Mouse (Mus musculus) liver (tissue): ENCODE measurements around the gene Per1.
"Not testable (repeated sequence)": the region's sequence is repeated elsewhere in the genome, so short reads cannot be mapped to it uniquely, and the experiment has no call there.

Experiments
- DNase-seq: peaks from one replicate; pipeline ENCODE4 v3.0.0-alpha.2; 2020; ENCODE audit warnings: mixed read lengths

The Per1 gene

DNA sequence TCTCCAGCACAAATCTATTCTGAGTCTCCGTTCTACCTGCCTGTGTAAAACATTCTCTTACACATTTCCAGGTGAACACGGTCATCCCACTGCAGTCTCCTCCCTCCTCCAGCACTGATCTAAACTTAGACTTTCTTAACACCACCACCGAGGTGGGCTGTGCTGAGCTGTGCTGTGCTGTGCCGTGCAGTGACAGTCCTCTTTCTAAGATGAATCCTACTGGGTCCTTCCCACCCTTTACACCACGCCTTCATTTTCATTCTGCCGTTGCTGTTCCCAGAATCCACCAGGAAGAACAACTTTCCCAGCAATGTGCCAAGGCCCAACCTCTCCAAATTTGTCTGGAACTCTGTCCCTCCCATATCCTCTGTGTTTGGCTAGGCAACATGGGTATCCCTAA, 8.6 kb upstream of the Per1 start:
- no peak for DNase-seq

- DNase-seq = peak; percentile 32
Observed at GRCm38 (mm10) chr11:69087082-69087481, 7.9 kb upstream of the Per1 start.

DNA sequence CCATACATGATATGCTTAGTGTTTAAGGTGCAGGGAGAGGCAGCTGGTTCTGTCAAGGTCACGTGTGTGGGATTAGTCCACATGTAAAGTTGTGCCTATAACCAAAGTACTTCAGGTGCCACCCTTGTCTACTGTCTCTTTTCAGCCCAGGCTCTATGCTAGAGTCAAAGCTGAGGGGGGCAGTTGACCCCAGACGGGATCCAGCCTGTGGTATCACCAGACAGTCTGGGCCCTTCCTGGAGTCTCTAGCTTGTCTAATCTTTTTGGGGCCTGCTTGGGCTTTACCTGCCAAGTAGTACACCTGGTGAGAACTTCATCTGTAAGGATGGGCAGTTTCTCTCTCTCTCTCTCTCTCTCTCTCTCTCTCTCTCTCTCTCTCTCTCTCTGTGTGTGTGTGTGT, 7.4 kb upstream of the Per1 start:
- no peak for DNase-seq

- DNase-seq = peak; percentile 89
Observed at GRCm38 (mm10) chr11:69088103-69088855, 6.7 kb upstream of the Per1 start, which contains the start of gene Vamp2. Vamp2 (plus strand) TSS chr11:69088490.

- peak; percentile 74 for DNase-seq
Observed at GRCm38 (mm10) chr11:69088856-69089615, 6.0 kb upstream of the Per1 start.

- DNase-seq = no peak
Observed at GRCm38 (mm10) chr11:69089616-69090290, 5.3 kb upstream of the Per1 start.

GRCm38 (mm10) chr11:69090367-69090766, 4.7 kb upstream of the Per1 start:
- DNase-seq = no peak

- DNase-seq = no peak
Observed at GRCm38 (mm10) chr11:69091566-69092385, 3.2 kb upstream of the Per1 start.

- peak; percentile 88 for DNase-seq
Observed at GRCm38 (mm10) chr11:69092386-69092751, 2.6 kb upstream of the Per1 start.

DNA sequence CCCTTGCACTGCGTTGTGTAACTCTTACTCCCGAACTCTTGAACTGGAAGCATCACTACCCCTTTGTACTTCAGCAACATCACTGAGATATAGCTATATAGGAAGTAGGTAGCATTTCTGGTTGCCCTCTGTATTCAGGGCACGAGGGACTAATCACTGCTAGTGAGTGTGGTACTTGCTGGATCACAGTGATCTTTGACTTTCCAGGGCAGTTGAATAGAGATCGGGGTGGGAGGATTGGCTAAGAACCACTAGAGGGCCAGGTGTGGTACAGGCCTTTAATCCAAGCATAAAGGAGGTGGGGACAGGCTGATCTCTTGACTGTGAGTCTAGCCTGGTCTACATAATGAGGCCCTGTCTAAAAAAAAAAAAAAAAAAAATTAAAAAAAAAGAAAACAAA, 2.1 kb upstream of the Per1 start:
- DNase-seq = no peak

GRCm38 (mm10) chr11:69093856-69094255, 1.2 kb upstream of the Per1 start:
- not testable (repeated sequence) for DNase-seq

GRCm38 (mm10) chr11:69095511-69096231, 654 bp downstream of the Per1 start:
- DNase-seq = peak; percentile 54

DNA sequence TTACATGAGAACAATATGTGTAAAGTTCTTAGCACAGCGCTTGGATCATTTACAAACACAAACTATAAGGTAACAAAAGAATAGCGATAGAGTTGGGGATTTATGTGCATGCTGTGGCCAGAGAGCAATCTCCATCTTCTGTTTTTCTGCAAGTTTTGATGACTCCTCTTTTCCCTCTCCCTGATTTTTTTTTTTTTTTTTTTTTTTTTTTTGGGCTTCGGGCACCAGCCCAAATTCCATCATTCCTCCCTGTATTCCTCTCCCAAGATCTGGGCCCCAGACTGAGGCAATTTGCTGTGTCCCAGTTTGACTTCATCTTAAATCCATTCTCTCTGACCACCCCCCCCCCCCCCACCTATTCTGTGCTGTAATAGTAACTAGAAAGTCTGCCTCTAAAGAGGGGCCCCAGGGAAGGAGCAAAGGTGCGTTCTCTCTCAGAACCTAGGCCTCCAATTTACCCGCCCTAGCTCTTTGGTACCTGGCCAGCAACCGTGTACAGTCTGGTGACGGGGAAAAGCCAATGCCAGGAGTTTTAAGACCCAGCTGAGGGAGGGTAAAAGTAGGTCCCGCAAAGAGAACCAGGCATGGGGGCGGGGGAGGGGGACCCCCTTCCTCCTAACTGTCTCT, 1.5 kb downstream of the Per1 start:
- no peak for DNase-seq

- peak; percentile 96 for DNase-seq
Observed at GRCm38 (mm10) chr11:69096987-69097900, 2.2 kb downstream of the Per1 start.

- DNase-seq = no peak
Observed at GRCm38 (mm10) chr11:69098039-69098761, 3.2 kb downstream of the Per1 start.

- DNase-seq = peak; percentile 97
Observed at GRCm38 (mm10) chr11:69098762-69099091, 3.7 kb downstream of the Per1 start.

GRCm38 (mm10) chr11:69099177-69099914, 4.3 kb downstream of the Per1 start:
- DNase-seq = peak; percentile 39

DNA sequence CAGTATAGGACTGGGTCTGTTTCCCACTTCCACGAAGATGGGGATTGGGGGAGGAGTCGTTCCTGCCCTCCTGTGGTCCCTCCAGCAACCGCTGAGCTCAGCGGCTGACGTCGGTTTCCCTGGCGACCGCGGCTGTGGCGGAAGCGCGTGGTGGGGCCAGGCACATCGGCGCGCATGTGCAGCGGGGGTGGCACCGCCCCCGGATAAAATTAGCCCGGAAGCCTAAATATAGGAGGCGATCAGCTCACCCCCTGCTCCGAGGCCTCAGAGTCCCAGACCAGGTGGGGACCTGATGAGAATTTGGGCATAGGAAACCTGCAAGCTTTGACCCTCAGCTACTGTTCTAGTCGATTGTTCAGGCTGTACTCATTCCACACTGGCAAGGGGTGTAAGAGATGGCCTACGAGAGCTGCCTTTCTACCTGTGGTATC, 4.9 kb downstream of the Per1 start:
- peak; percentile 91 for DNase-seq
